Mouse (Mus musculus): ENCODE results near the gene Golga7b.

Gene Golga7b

GRCm38 (mm10) chr19:42303210-42303813 lies 55.9 kb downstream of the Golga7b start:
- no peak for DNase-seq (ENCODE audit: low read depth, low spot score)

- no peak for DNase-seq (ENCODE audit: low read depth, low spot score)
These were observed 57.1 kb downstream of the Golga7b start for GRCm38 (mm10) chr19:42304506-42304905.

DNA sequence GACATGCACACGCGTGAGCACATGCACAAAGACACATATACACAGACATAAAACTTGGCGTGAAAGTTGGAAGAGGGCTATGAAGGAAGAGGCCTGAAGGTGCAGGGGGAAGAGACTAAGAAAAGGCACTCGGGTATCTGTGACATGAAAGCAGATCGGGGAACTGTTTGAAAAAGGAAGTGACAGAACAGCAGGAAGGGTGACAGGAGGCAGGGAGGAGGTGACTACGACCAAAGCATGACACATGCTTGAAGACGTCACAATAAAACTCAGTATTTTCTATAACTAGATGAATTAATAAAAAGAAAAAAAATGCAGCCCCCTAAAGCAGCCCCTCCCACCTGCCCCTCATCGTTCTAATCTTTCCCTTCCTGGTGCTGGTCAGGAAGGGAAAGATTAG lies 58.4 kb downstream of the Golga7b start:
- DNase-seq (ENCODE audit: low read depth, low spot score): no peak

- no peak for DNase-seq (ENCODE audit: low read depth, low spot score)
These were observed 58.8 kb downstream of the Golga7b start for GRCm38 (mm10) chr19:42306202-42306601.

DNA sequence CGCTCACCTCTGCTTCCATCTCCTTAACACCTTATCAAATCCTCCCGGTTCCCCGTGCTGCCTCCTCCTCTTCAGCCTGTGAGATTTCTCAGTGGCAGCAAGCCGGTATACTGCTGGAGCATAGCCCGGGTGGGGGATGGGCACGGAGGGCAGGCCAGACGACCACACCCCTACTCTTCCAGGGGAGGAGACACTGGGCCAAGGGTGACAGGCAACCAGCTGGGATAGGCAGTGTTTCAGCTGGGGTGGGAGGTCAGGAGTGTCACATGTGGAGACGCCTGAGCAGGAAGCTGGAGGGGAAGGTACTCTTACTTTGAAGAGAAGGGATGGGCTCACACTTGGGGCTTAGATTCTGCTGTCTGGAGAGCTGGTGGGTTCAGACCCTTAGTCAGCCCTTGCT lies 59.6 kb downstream of the Golga7b start:
- no peak for DNase-seq (ENCODE audit: low read depth, low spot score)

GRCm38 (mm10) chr19:42308931-42309330 lies 61.6 kb downstream of the Golga7b start:
- no peak for DNase-seq (ENCODE audit: low read depth, low spot score)

GRCm38 (mm10) chr19:42311332-42311731 lies 64.0 kb downstream of the Golga7b start:
- no peak for DNase-seq (ENCODE audit: low read depth, low spot score)

- DNase-seq (ENCODE audit: low read depth, low spot score): no peak
These were observed 64.8 kb downstream of the Golga7b start for GRCm38 (mm10) chr19:42312191-42312590.

- DNase-seq (ENCODE audit: low read depth, low spot score): no peak
These were observed 67.8 kb downstream of the Golga7b start for GRCm38 (mm10) chr19:42315070-42315679.

DNA sequence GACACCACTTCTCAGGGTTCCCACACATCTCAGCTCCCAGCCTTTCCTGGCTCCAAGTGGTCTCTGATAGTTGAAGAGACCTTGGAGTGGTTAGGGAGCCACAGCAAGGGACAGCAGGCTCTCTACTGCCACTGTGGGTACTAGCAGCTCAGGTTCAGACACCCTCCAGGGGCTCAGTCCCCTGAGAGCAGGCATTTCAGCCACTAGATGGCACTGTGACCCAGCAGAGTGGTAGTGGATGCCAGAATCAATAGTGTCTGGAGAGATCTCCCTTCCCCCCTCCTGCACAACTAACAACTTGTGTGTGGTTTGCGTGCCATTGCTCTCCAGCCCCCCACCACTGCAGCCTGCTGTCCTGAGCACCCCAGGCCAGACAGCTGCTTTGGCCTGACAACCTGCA lies 68.5 kb downstream of the Golga7b start:
- peak; percentile 63 for DNase-seq (ENCODE audit: low read depth, low spot score)

DNA sequence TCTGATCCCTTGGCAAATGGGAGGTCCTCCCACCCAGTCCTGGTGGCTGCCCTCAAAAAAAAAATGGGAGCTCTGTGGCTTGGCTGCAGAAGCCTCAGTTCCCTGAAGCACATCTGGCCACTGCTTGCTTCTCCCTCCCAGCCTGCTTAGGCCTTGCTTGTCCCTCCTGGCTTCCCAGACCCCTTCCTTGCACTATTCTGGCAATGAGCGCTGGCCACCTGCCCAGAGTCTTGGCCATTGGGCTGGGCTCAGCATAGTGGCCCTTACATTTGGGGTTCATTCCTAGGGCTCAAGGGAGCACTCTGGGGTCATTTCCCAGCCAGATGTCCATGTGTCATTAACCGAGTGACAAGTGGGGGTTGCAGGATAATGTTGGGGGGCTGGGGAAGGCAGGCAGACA lies 69.2 kb downstream of the Golga7b start:
- DNase-seq (ENCODE audit: low read depth, low spot score): no peak

- no peak for DNase-seq (ENCODE audit: low read depth, low spot score)
These were observed 69.6 kb downstream of the Golga7b start for GRCm38 (mm10) chr19:42316998-42317397.

DNA sequence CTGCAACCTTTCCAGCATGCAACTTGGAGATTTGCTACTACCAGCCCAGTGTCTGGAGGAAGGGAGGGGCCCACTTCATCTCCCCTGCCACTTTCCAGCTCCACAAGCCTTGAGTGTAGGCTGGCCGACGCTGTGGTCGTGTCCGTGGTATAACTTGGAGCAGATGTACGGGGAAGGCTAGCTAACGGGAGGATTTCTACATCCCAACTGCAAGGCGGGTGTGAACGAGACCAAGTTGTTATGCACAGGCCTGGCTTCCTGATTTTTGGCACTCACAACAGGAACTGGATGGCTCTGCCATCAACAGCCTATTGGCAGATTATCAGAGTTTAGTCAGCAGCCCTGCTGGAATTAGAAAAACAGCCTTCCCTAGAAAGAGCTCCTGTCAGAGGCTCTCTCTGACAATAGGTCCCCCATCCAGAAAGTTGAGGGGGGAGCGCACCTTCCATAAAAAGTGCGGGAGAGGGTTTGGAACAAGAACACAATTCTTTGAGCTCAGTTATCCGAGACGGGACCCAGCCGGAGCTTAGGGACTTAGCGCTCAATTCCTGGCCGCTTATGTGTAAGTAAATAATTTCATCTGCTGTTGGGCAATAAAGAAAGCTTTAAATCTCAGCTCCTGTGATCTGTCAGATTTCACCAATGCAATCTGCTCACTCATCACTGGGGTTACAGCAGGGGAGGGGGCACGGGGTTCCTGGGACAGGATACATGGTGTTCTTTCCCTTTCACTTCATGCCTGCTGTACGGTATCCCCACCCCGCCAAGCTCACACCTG lies 70.5 kb downstream of the Golga7b start:
- no peak for DNase-seq (ENCODE audit: low read depth, low spot score)

Data from retina, adult 2 months (tissue).